ENCODE assay signal across 8 mouse cellular contexts in genomic region chr11:116490232-116491107, GRCm38 (mm10). TPM values are rescaled to one million over a fixed set of nuclear protein-coding genes. Genes with fewer than 3 reads are reported as not detected.
DNase-seq lines count a peak whose midpoint lies in the region; ATAC-seq lines count a peak whose summit lies in the region.

No protein-coding gene starts in this region.

- no peaks in the 10 kb centered on the region for H3K9me3 ChIP-seq in intestine, embryonic 16.5 days (ENCODE audit: control insufficient read depth, low read length)
- peaks cover 6% of the 10 kb centered on the region; the same call in 1 of the 2 replicates for H3K9me3 ChIP-seq in midbrain, embryonic 10.5 days (replicated peaks)

- H3K27me3 ChIP-seq in intestine, embryonic 16.5 days (replicated peaks; ENCODE audit: control insufficient read depth, insufficient read depth, low read length) = no peaks in the 10 kb centered on the region
- no peaks in the 10 kb centered on the region for H3K27me3 ChIP-seq in midbrain, embryonic 10.5 days (ENCODE audit: low read depth, poor library complexity, severe bottlenecking)

- peak; percentile 93 for DNase-seq in adrenal gland, postnatal 10 days
- DNase-seq in embryo, embryonic 9.5 days (ENCODE audit: extremely low spot score) = peak; percentile 95
- peak; percentile 84 to 91 for DNase-seq in gastrocnemius, postnatal 4 days (ENCODE audit: low spot score in 2 of 2)
- peak; percentile 89 to 91 for DNase-seq in left cerebral cortex, postnatal 36 days (ENCODE audit: low spot score in 2 of 2)
- peak; percentile 93 for DNase-seq in midbrain, embryonic 10.5 days (ENCODE audit: low spot score)
- peak; percentile 71 to 78 for DNase-seq in right cerebral cortex, postnatal 36 days (ENCODE audit: low spot score in 2 of 2)
- peak; percentile 86 to 88 for DNase-seq in urinary bladder, postnatal 4 days (ENCODE audit: low spot score in 2 of 2)

- peak overlapping the region; percentile 97 for H3K9ac ChIP-seq in intestine, embryonic 16.5 days (ENCODE audit: low read depth, low read length)

- intact Hi-C loops in left cerebral cortex, postnatal 36 days (cut with DNase I) = loop anchor here (5.0 kb wide), 1 partner anchor 42 kb away; the partner anchor contains the start of gene Sphk1

- H3K27ac ChIP-seq in intestine, embryonic 16.5 days (ENCODE audit: low read length) = peak overlapping the region; percentile 93
- peak overlapping the region; percentile 97 for H3K27ac ChIP-seq in midbrain, embryonic 10.5 days (replicated peaks)

- peak overlapping the region; percentile 59 for H3K4me2 ChIP-seq in intestine, embryonic 16.5 days (ENCODE audit: low read depth, low read length)

- peaks cover 26% of the 10 kb centered on the region for H3K4me1 ChIP-seq in intestine, embryonic 16.5 days (ENCODE audit: control insufficient read depth, insufficient read depth, low read length)
- H3K4me1 ChIP-seq in midbrain, embryonic 10.5 days = peaks cover 35% of the 10 kb centered on the region

- peak overlapping the region; percentile 90 for H3K4me3 ChIP-seq in intestine, embryonic 16.5 days (ENCODE audit: low read length)
- H3K4me3 ChIP-seq in midbrain, embryonic 10.5 days = peak overlapping the region; percentile 99

- H3K36me3 ChIP-seq in intestine, embryonic 16.5 days (ENCODE audit: control insufficient read depth, insufficient read depth, low read length) = peaks cover 5% of the 10 kb centered on the region; the same call in 1 of the 2 replicates
- H3K36me3 ChIP-seq in midbrain, embryonic 10.5 days = peaks cover 33% of the 10 kb centered on the region

- peak; percentile 87 for ATAC-seq in intestine, embryonic 16.5 days

- WGBS in intestine, embryonic 16.5 days = under 1% methylated on average over 62 of the region's 62 CpGs
- WGBS in midbrain, embryonic 10.5 days = under 1% methylated on average over 62 of the region's 62 CpGs

RNA-seq across cellular contexts. Expression of gene Prpsap1, which starts 3.5 kb away (rescaled TPM):
- 10 to 100 TPM; 68.0 to 80.1 TPM for total RNA-seq in adrenal gland, postnatal 10 days (2021)
- total RNA-seq in gastrocnemius, postnatal 4 days (2021) = 10 to 100 TPM; 43.3 to 49.6 TPM
- polyA plus RNA-seq in intestine, embryonic 16.5 days (2015; fragmentation: Nextera tagmentation; extraction: Ambion mirVana) = 260 and 274 TPM in 2 replicates
- total RNA-seq in left cerebral cortex, postnatal 36 days (2021) = 10 to 100 TPM; 68.5 to 91.5 TPM
- 224 and 227 TPM in 2 replicates for polyA plus RNA-seq in midbrain, embryonic 10.5 days (2016; fragmentation: Nextera tagmentation; extraction: Ambion mirVana)

RNA-seq across cellular contexts. Expression of gene Qrich2, which starts 24.4 kb away (rescaled TPM):
- not detected for total RNA-seq in adrenal gland, postnatal 10 days (2021)
- under 1 TPM; 0.02 to 0.10 TPM for total RNA-seq in gastrocnemius, postnatal 4 days (2021)
- 0.39 TPM in 2 replicates for polyA plus RNA-seq in intestine, embryonic 16.5 days (2015; fragmentation: Nextera tagmentation; extraction: Ambion mirVana)
- total RNA-seq in left cerebral cortex, postnatal 36 days (2021) = not detected
- 0.10 and 0.21 TPM in 2 replicates for polyA plus RNA-seq in midbrain, embryonic 10.5 days (2016; fragmentation: Nextera tagmentation; extraction: Ambion mirVana)

RNA-seq across cellular contexts. Expression of gene Sphk1, which starts 40.3 kb away (rescaled TPM):
- total RNA-seq in adrenal gland, postnatal 10 days (2021) = 1 to 10 TPM; 3.0 to 5.1 TPM
- total RNA-seq in gastrocnemius, postnatal 4 days (2021) = 1 to 10 TPM; 4.0 TPM
- polyA plus RNA-seq in intestine, embryonic 16.5 days (2015; fragmentation: Nextera tagmentation; extraction: Ambion mirVana) = 3.9 and 5.2 TPM in 2 replicates
- 1 to 10 TPM; 4.0 to 7.0 TPM for total RNA-seq in left cerebral cortex, postnatal 36 days (2021)
- polyA plus RNA-seq in midbrain, embryonic 10.5 days (2016; fragmentation: Nextera tagmentation; extraction: Ambion mirVana) = 6.4 and 9.4 TPM in 2 replicates

RNA-seq across cellular contexts. Expression of gene Ubald2, which starts 56.6 kb away (rescaled TPM):
- 10 to 100 TPM; 47.9 to 51.1 TPM for total RNA-seq in adrenal gland, postnatal 10 days (2021)
- 10 to 100 TPM; 44.6 to 45.1 TPM for total RNA-seq in gastrocnemius, postnatal 4 days (2021)
- polyA plus RNA-seq in intestine, embryonic 16.5 days (2015; fragmentation: Nextera tagmentation; extraction: Ambion mirVana) = 47.2 and 55.0 TPM in 2 replicates
- 10 to 100 TPM; 27.5 to 31.8 TPM for total RNA-seq in left cerebral cortex, postnatal 36 days (2021)
- polyA plus RNA-seq in midbrain, embryonic 10.5 days (2016; fragmentation: Nextera tagmentation; extraction: Ambion mirVana) = 37.5 and 40.9 TPM in 2 replicates

Comparison
In these comparisons a context has a peak if more than half of its experiments do, and no peak if none do; other contexts are left out.
1. Peak in every context shown above with its lines: DNase-seq, ATAC-seq, H3K4me3 ChIP-seq and H3K27ac ChIP-seq.